Mouse (Mus musculus): ENCODE data around the gene Tdgf1. TPM values are rescaled to one million over a fixed set of nuclear protein-coding genes. Genes with fewer than 3 reads are reported as not detected.
A peak's percentile ranks its signal among the peaks of the same experiment; 100 is the strongest.

Gene Tdgf1
- polyA plus RNA-seq, 1 experiment = 0.08 TPM

DNA sequence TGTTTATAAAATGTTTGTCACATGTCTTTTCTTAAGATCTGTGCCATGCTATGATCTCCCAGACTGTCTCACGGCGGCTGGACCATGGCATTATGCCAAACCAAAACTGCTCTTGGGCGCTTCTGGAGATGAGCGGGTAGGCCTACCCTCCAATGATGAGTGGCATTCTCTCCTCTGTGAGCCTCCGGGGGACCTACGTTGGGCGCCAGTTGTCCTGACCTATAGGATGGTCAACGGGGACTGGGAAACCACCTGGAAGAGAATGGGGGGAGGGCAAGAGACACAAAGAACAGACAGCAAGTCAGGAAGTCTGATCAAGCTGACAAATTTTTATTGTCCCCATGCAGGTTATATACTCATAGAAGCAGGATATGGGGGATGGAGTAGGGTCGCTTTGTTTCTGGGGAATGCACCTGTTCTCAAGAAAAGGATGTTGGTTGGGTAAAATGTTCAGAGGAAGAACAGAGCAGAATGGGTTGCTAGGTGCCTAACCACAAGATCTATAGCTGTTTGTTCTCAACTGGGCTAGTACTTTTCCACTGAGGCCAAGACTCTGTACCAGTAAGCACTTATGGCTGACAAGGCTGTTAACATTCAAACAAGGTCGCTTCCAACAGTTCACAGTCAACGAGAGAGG lies 38.6 kb downstream of the Tdgf1 start:
- H3K4me1 ChIP-seq (ENCODE audit: control insufficient read depth, insufficient read depth, insufficient read length) = peaks cover 13% of the 10 kb centered on the region; the same call in 1 of the 2 replicates
- H3K27ac ChIP-seq (ENCODE audit: insufficient read depth, low read length) = peak overlapping the region; percentile 93
- DNase-seq (ENCODE audit: low read depth in 1 of 2, low spot score in 2 of 2) = peak in 1 of 2 experiments; percentile 68
- no peak overlapping the region for H3K4me3 ChIP-seq (ENCODE audit: extremely low read depth, insufficient read depth, insufficient read length)
- no peaks in the 10 kb centered on the region for H3K27me3 ChIP-seq (ENCODE audit: control insufficient read depth, insufficient read depth, low read length)
- H3K36me3 ChIP-seq (ENCODE audit: control insufficient read depth, insufficient read depth, low read length) = no peaks in the 10 kb centered on the region
- TF ChIP-seq CTCF (IDR thresholded peaks at IDR 0.05; ENCODE audit: extremely low read depth, insufficient read depth, insufficient read length, insufficient replicate concordance) = no peak
- no peak; the same call in 1 of the 2 replicates for TF ChIP-seq POLR2A (IDR thresholded peaks at IDR 0.05; ENCODE audit: low read depth, low read length)
- WGBS = 75% methylated on average over 11 of the region's 11 CpGs

DNA sequence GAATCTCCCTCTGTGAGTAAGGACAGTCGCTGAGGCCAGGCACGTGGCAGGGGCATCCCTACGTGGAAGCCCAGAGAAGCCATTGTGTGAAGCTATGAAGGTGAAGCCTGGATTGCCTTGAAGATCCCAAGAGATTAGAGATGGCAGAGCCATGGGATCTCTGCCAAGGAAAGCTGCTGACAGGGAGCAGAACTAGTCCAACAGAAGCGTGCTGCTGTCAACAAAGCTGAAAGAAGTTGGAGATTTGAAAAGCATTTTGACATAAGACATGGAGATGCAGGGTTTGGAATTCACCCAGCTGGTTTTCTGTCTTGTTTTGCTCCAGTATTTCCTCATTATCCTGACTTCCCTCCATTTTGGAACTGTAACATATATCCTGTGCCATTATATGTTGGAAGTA lies 43.7 kb downstream of the Tdgf1 start:
- DNase-seq (ENCODE audit: low read depth in 1 of 2, low spot score in 2 of 2) = no peak
- Histone ChIP-seq H3K4me3 (ENCODE audit: extremely low read depth, insufficient read depth, insufficient read length) (no peak overlapping the region), H3K4me1 (ENCODE audit: control insufficient read depth, insufficient read depth, insufficient read length) (0 out of 2 replicates have a peak, but pooled peaks cover 2% of the 10 kb centered on the region), H3K27ac (ENCODE audit: insufficient read depth, low read length) (no peak overlapping the region), H3K27me3 (ENCODE audit: control insufficient read depth, insufficient read depth, low read length) (no peaks in the 10 kb centered on the region), H3K36me3 (ENCODE audit: control insufficient read depth, insufficient read depth, low read length) (no peaks in the 10 kb centered on the region)
- WGBS = 92% methylated on average over 4 of the region's 4 CpGs
- TF ChIP-seq POLR2A (IDR thresholded peaks at IDR 0.05; ENCODE audit: low read depth, low read length) (no peak), CTCF (IDR thresholded peaks at IDR 0.05; ENCODE audit: extremely low read depth, insufficient read depth, insufficient read length, insufficient replicate concordance) (no peak)

DNA sequence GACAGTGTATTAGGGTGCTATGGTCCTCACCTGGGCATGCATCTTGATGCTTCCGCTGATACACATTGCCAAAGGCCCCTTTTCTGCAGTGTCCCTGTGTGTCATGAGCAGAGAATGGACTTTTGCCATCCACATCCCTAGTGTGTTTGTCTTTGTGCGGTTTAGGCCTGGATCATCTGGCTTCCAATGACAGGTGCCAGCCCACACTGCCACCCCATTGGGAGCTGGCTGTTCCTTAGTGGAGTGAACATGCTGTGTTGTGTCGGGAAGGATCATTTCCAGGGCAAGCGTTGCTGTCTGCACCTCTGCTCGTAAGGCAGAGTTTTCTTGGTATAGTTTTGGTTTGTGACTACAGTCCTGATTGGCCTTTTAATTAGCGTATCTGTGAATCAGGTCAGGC lies 44.8 kb downstream of the Tdgf1 start:
- H3K27me3 ChIP-seq (ENCODE audit: control insufficient read depth, insufficient read depth, low read length) = no peaks in the 10 kb centered on the region
- no peaks in the 10 kb centered on the region for H3K36me3 ChIP-seq (ENCODE audit: control insufficient read depth, insufficient read depth, low read length)
- no peak for DNase-seq (ENCODE audit: low read depth in 1 of 2, low spot score in 2 of 2)
- TF ChIP-seq CTCF (IDR thresholded peaks at IDR 0.05; ENCODE audit: extremely low read depth, insufficient read depth, insufficient read length, insufficient replicate concordance) = no peak
- TF ChIP-seq POLR2A (IDR thresholded peaks at IDR 0.05; ENCODE audit: low read depth, low read length) = no peak
- 89% methylated on average over 6 of the region's 6 CpGs for WGBS
- H3K27ac ChIP-seq (ENCODE audit: insufficient read depth, low read length) = no peak overlapping the region
- H3K4me3 ChIP-seq (ENCODE audit: extremely low read depth, insufficient read depth, insufficient read length) = no peak overlapping the region
- 0 out of 2 replicates have a peak, but pooled peaks cover 2% of the 10 kb centered on the region for H3K4me1 ChIP-seq (ENCODE audit: control insufficient read depth, insufficient read depth, insufficient read length)

DNA sequence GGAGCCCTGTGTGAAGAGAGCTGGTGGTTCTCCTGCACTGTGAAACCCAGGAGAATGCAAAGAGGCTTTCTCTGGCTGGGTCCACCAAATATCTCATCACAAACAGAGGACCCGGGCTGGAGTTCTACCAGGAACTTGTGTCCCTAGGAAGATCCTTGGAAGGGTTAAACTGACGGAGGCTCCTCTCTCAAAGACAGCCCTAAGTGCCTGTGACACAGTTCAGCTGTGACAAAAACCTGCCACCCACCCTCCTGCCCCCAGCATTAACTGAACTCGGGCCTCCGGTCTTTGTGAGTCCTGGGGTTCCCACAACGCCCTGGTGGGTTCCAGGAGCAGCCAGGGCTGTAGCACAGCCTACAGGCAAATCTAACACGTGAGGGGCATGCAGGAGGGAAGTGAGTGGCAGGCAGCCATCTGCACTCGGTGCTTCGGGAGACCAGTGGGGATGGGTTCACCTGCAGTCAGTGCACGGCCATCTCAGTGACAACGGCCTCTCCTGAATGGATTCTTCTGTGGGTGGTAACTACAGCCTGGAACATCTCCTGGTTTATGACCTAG lies 46.4 kb downstream of the Tdgf1 start:
- H3K27ac ChIP-seq (ENCODE audit: insufficient read depth, low read length) = no peak overlapping the region
- WGBS = 68% methylated on average over 10 of the region's 10 CpGs

DNA sequence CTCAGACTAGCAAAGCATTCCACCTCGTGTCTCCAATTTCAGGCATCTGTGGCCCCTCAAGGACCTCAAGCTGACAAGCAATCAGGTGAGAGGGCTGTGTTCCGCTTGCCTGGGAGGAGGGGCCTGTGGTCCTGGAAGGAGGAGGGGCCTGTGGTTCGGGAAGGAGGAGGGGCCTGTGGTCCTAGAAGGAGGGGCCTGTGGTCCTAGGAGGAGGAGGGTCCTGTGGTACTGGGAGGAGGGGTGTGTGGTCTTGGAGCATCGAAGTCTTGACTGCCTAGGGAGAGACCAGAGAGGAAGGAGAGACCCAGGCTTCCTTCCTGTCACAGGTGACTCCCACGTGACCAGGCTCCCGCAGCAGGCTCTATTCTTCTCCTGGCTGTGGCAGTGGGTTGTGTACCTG lies 49.4 kb downstream of the Tdgf1 start:
- peak overlapping the region; percentile 45 for H3K27ac ChIP-seq (ENCODE audit: insufficient read depth, low read length)
- no peaks in the 10 kb centered on the region for H3K27me3 ChIP-seq (ENCODE audit: control insufficient read depth, insufficient read depth, low read length)
- no peaks in the 10 kb centered on the region; the same call in 1 of the 2 replicates for H3K4me1 ChIP-seq (ENCODE audit: control insufficient read depth, insufficient read depth, insufficient read length)
- DNase-seq (ENCODE audit: low read depth in 1 of 2, low spot score in 2 of 2) = peak; percentile 43 to 55
- no peaks in the 10 kb centered on the region for H3K36me3 ChIP-seq (ENCODE audit: control insufficient read depth, insufficient read depth, low read length)
- TF ChIP-seq POLR2A (IDR thresholded peaks at IDR 0.05; ENCODE audit: low read depth, low read length) (no peak), CTCF (IDR thresholded peaks at IDR 0.05; ENCODE audit: extremely low read depth, insufficient read depth, insufficient read length, insufficient replicate concordance) (no peak)
- 6% methylated on average over 6 of the region's 6 CpGs for WGBS
- no peak overlapping the region for H3K4me3 ChIP-seq (ENCODE audit: extremely low read depth, insufficient read depth, insufficient read length)

More for the DNA sequence above, 46.4 kb downstream of the Tdgf1 start:
- Histone ChIP-seq H3K4me3 (ENCODE audit: extremely low read depth, insufficient read depth, insufficient read length) (no peak overlapping the region), H3K36me3 (ENCODE audit: control insufficient read depth, insufficient read depth, low read length) (no peaks in the 10 kb centered on the region), H3K4me1 (ENCODE audit: control insufficient read depth, insufficient read depth, insufficient read length) (peaks cover 2% of the 10 kb centered on the region; the same call in 1 of the 2 replicates), H3K27me3 (ENCODE audit: control insufficient read depth, insufficient read depth, low read length) (no peaks in the 10 kb centered on the region)
- TF ChIP-seq CTCF (IDR thresholded peaks at IDR 0.05; ENCODE audit: extremely low read depth, insufficient read depth, insufficient read length, insufficient replicate concordance) (no peak), POLR2A (IDR thresholded peaks at IDR 0.05; ENCODE audit: low read depth, low read length) (no peak)
- no peak for DNase-seq (ENCODE audit: low read depth in 1 of 2, low spot score in 2 of 2)

DNA sequence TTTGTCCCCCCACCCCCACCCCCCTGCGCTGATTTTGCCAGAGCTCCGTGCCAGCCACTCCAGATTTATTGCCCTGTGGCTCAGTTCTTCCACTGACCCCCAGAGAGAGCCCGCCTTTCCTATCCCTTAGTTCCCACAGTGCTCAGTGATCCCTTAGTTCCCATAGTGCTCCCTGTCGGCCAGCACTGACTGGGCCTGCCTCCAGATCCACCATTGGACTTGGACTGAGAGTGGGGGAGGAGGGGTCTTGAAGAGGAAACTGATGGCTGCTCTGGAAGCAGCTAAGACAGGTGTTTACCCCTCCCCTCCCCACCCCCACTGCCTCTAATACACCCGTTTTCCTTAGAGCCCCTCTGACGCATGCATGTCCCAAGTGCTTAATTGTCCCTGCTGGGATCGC lies 50.0 kb downstream of the Tdgf1 start:
- no peak for DNase-seq (ENCODE audit: low read depth in 1 of 2, low spot score in 2 of 2)
- peak overlapping the region; percentile 27; the same call in 1 of the 2 replicates for H3K27ac ChIP-seq (ENCODE audit: insufficient read depth, low read length)
- H3K4me1 ChIP-seq (ENCODE audit: control insufficient read depth, insufficient read depth, insufficient read length) = no peaks in the 10 kb centered on the region; the same call in 1 of the 2 replicates
- H3K4me3 ChIP-seq (ENCODE audit: extremely low read depth, insufficient read depth, insufficient read length) = no peak overlapping the region
- H3K27me3 ChIP-seq (ENCODE audit: control insufficient read depth, insufficient read depth, low read length) = no peaks in the 10 kb centered on the region
- TF ChIP-seq POLR2A (IDR thresholded peaks at IDR 0.05; ENCODE audit: low read depth, low read length) (no peak), CTCF (IDR thresholded peaks at IDR 0.05; ENCODE audit: extremely low read depth, insufficient read depth, insufficient read length, insufficient replicate concordance) (no peak)
- H3K36me3 ChIP-seq (ENCODE audit: control insufficient read depth, insufficient read depth, low read length) = no peaks in the 10 kb centered on the region
- WGBS = 61% methylated on average over 7 of the region's 7 CpGs

DNA sequence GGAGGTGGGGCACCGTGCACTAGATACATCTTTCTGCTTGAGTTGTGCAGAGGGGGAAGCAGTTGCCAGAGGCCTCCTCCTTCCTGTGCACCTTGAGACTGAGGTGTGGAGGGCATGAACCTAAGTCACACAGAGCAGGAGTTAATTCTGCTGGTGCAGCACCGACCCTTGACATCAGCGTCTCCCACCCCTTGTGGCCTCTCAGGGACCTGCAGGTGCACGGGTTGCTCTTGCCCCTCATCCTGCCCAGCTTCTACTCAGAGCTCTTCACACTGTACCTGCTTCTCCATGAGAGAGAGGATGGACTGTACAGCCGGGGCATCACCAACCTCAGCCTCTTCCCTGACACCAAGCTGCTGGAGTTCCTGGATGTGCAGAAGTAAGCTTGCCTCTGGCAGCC lies 50.5 kb downstream of the Tdgf1 start:
- H3K36me3 ChIP-seq (ENCODE audit: control insufficient read depth, insufficient read depth, low read length) = no peaks in the 10 kb centered on the region

More for the DNA sequence above, 50.5 kb downstream of the Tdgf1 start:
- TF ChIP-seq CTCF (IDR thresholded peaks at IDR 0.05; ENCODE audit: extremely low read depth, insufficient read depth, insufficient read length, insufficient replicate concordance) (no peak), POLR2A (IDR thresholded peaks at IDR 0.05; ENCODE audit: low read depth, low read length) (no peak)
- DNase-seq (ENCODE audit: low read depth in 1 of 2, low spot score in 2 of 2) = no peak
- Histone ChIP-seq H3K27ac (ENCODE audit: insufficient read depth, low read length) (peak overlapping the region; percentile 22), H3K4me3 (ENCODE audit: extremely low read depth, insufficient read depth, insufficient read length) (no peak overlapping the region), H3K27me3 (ENCODE audit: control insufficient read depth, insufficient read depth, low read length) (no peaks in the 10 kb centered on the region), H3K4me1 (ENCODE audit: control insufficient read depth, insufficient read depth, insufficient read length) (no peaks in the 10 kb centered on the region; the same call in 1 of the 2 replicates)
- WGBS = 29% methylated on average over 5 of the region's 5 CpGs
